Mouse (Mus musculus) neutrophil, adult 83 days (primary cell): ENCODE results near the gene Sfxn2. TPM values are rescaled to one million over a fixed set of nuclear protein-coding genes. Genes with fewer than 3 reads are reported as not detected.

Experiments
- total RNA-seq, 2 experiments: library from RNA; stranded (reverse); gene quantifications; one replicate each; pipeline ENCODE4 v1.2.4; 2023

The Sfxn2 gene
- total RNA-seq = 10 to 100 TPM in 1 of 2 experiments, 1 to 10 TPM in 1; 8.3 to 12.6 TPM

DNA sequence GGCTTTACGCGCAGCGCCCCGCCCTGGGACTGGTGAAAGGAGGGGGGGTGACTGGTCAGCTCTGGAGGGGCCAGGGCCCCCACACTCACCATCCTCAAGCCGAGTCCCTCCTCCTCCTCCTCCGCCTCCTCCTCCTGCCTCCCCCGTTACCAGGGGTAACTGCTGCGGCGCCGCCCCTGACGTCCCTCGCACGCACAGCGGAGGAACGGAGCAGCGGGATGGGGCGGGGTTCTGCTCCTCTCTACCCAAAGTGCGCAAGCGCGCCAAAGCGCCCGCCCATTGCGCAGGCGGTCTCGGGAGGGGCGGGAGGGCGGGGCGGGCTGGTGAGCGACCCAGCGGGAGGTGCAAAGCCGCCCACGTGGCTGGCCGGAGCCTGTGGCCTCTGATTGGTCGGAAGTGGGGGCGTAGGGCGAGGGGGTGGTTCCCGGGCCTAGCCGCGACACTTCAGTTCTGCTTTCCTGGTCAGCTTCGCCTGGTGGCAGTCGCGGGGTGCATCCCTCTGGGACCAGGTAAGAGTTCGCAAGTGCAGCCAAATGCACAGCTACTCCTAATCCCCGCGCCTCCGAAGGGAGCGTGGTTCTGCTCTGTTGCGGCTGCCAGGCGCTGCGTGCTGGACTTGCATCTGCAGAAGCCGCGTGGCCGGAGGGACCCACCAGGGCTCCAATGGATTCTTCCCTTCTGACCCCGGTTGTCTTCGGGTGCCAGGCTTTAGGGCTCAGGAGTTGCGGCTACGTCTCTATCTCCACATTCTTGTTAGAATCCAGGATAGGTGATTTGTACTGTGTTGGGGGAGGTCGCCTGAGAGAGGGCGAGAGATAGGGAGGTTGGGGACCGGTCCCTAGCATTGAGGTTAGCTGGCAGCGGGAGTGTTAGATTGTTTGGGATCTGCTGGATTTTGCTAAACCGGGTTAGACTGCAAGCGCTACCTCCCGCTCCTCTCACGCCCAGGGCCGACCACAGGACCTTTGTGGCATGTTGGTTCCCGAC lies at the start of gene Sfxn2, which contains the start of gene Arl3:
TSS of gene Sfxn2 (plus strand) at position 415 of the 987 bp plus-strand sequence.
TSS of gene Arl3 (minus strand) at position 248 of the 987 bp plus-strand sequence.

DNA sequence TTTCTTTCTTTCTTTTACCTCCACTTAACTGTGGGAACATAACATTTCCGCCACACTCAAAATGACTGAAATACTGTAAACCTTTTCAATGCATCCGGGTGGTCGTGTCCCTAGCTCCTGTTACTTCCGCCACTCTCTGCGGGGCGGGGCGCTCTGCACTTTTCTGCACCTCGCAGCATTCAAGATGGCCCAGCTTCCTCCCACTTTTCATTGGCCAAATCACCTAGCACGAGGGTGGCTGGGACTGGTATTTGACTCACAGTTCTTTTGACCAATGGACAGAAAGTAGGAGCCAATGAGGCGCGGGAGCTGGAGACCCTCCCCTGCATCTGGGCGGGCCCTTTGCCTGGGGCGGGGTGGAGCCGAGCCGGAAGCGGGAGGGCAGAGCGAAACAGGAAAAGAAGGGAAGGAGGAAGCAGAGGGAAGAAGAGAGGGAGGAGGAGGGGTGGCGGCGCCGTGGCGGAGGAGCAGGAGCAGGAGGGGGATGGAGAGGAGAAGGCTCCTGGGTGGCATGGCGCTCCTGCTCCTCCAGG lies 25.6 kb downstream of the Sfxn2 start, which contains the start of gene Wbp1l:
TSS of gene Wbp1l (plus strand) at position 365 of the 533 bp plus-strand sequence.

Other genes starting within 250 kb of the Sfxn2 start
- gene Psd, start 246.2 kb upstream of the Sfxn2 start, total RNA-seq = under 1 TPM in 1 of 2 experiments, not detected in 1; 0.53 TPM
- 1 to 10 TPM; 3.0 TPM for gene Fbxl15, start 245.2 kb upstream of the Sfxn2 start, total RNA-seq
- 100 to 1,000 TPM in 1 of 2 experiments, 10 to 100 TPM in 1; 92.6 to 101 TPM for gene Cuedc2, start 234.7 kb upstream of the Sfxn2 start, total RNA-seq
- 10 to 100 TPM; 29.0 to 32.7 TPM for gene Mfsd13a, start 232.2 kb upstream of the Sfxn2 start, total RNA-seq
- gene 2310034G01Rik, start 223.1 kb upstream of the Sfxn2 start, total RNA-seq = not detected
- 10 to 100 TPM; 83.9 to 91.4 TPM for gene Actr1a, start 177.6 kb upstream of the Sfxn2 start, total RNA-seq
- 10 to 100 TPM in 1 of 2 experiments, 1 to 10 TPM in 1; 9.0 to 11.5 TPM for gene Sufu, start 176.5 kb upstream of the Sfxn2 start, total RNA-seq
- gene Trim8, start 71.7 kb upstream of the Sfxn2 start, total RNA-seq = 10 to 100 TPM; 40.9 to 47.7 TPM
- 10 to 100 TPM in 1 of 2 experiments, 1 to 10 TPM in 1; 9.2 to 12.5 TPM for gene Arl3, start 167 bp upstream of the Sfxn2 start, total RNA-seq
- 10 to 100 TPM; 57.5 to 76.1 TPM for gene Wbp1l, start 25.7 kb downstream of the Sfxn2 start, total RNA-seq
- gene Cyp17a1, start 99.8 kb downstream of the Sfxn2 start, total RNA-seq = not detected
- gene Borcs7, start 116.5 kb downstream of the Sfxn2 start, total RNA-seq = 1 to 10 TPM; 4.4 to 4.9 TPM
- 10 to 100 TPM; 16.2 to 19.7 TPM for gene As3mt, start 134.1 kb downstream of the Sfxn2 start, total RNA-seq
- 1 to 10 TPM; 6.4 to 6.8 TPM for gene Cnnm2, start 188.2 kb downstream of the Sfxn2 start, total RNA-seq